8 mouse cellular contexts compared by ENCODE assay signal in genomic region chr10:56432390-56432709, GRCm38 (mm10). TPM values are rescaled to one million over a fixed set of nuclear protein-coding genes. Genes with fewer than 3 reads are reported as not detected.
DNase-seq lines count a peak whose midpoint lies in the region; ATAC-seq and TF ChIP-seq lines count a peak whose summit lies in the region.
"Had no signal": no experiment of that assay in that cellular context is flagged by ENCODE, and none has a peak within 500 bp of the region (broad histone marks: within the 10 kb centered on the region; RNA-seq: fewer than 3 reads in every experiment).

No protein-coding gene starts in this region.

- H3K4me3 ChIP-seq in hindbrain, embryonic 13.5 days = no peak overlapping the region
- H3K4me3 ChIP-seq in hindbrain, embryonic 11.5 days (ENCODE audit: low read depth, low read length) = no peak overlapping the region
- peak overlapping the region; percentile 62 for H3K4me3 ChIP-seq in E14TG2a.4 (replicated peaks; ENCODE audit: low read length)
- H3K4me3 ChIP-seq in embryonic facial prominence, embryonic 10.5 days = peak overlapping the region; percentile 52
- no peak overlapping the region for H3K4me3 ChIP-seq in limb, embryonic 13.5 days
- H3K4me3 ChIP-seq: liver, embryonic 15.5 days had no signal

- ATAC-seq in hindbrain, embryonic 13.5 days (ENCODE audit: low FRiP score) = no peak
- no peak for ATAC-seq in hindbrain, embryonic 11.5 days (ENCODE audit: low FRiP score)
- no peak for ATAC-seq in limb, embryonic 13.5 days (ENCODE audit: low FRiP score, low read depth)

- H3K36me3 ChIP-seq in hindbrain, embryonic 13.5 days = no peaks in the 10 kb centered on the region
- no peaks in the 10 kb centered on the region for H3K36me3 ChIP-seq in hindbrain, embryonic 11.5 days (ENCODE audit: control insufficient read depth, insufficient read depth, low read length)
- H3K36me3 ChIP-seq in E14TG2a.4 (ENCODE audit: insufficient read depth, low read length) = no peaks in the 10 kb centered on the region
- H3K36me3 ChIP-seq in embryonic facial prominence, embryonic 10.5 days (replicated peaks) = no peaks in the 10 kb centered on the region
- no peaks in the 10 kb centered on the region for H3K36me3 ChIP-seq in limb, embryonic 13.5 days
- H3K36me3 ChIP-seq: liver, embryonic 15.5 days had no signal

- peak overlapping the region; percentile 56 for H3K4me2 ChIP-seq in hindbrain, embryonic 13.5 days
- no peak overlapping the region for H3K4me2 ChIP-seq in hindbrain, embryonic 11.5 days (replicated peaks; ENCODE audit: low read depth, low read length)
- peak overlapping the region; percentile 69 for H3K4me2 ChIP-seq in limb, embryonic 13.5 days (replicated peaks)

- no peak for DNase-seq in hindbrain, embryonic 11.5 days (ENCODE audit: low spot score)
- no peak for DNase-seq in embryonic facial prominence, embryonic 10.5 days (ENCODE audit: low spot score)
- no peak for DNase-seq in thymus, postnatal 14 days
- DNase-seq in thymus, postnatal 4 days = no peak

- H3K27ac ChIP-seq in hindbrain, embryonic 13.5 days = no peak overlapping the region
- H3K27ac ChIP-seq in hindbrain, embryonic 11.5 days (ENCODE audit: low read depth, low read length) = no peak overlapping the region
- peak overlapping the region; percentile 90 for H3K27ac ChIP-seq in embryonic facial prominence, embryonic 10.5 days (replicated peaks)
- peak overlapping the region; percentile 90 for H3K27ac ChIP-seq in limb, embryonic 13.5 days
- H3K27ac ChIP-seq: liver, embryonic 15.5 days had no signal

- WGBS in hindbrain, embryonic 13.5 days = 78% methylated on average over 6 of the region's 6 CpGs
- WGBS in hindbrain, embryonic 11.5 days = 79% methylated on average over 6 of the region's 6 CpGs
- WGBS in embryonic facial prominence, embryonic 10.5 days = 66% methylated on average over 6 of the region's 6 CpGs
- 54% methylated on average over 6 of the region's 6 CpGs for WGBS in limb, embryonic 13.5 days

- H3K27me3 ChIP-seq in hindbrain, embryonic 13.5 days = no peaks in the 10 kb centered on the region
- H3K27me3 ChIP-seq in hindbrain, embryonic 11.5 days (ENCODE audit: control insufficient read depth, insufficient read depth, low read length) = no peaks in the 10 kb centered on the region
- H3K27me3 ChIP-seq in E14TG2a.4 (ENCODE audit: insufficient read depth, low read length) = 0 out of 2 replicates have a peak, but pooled peaks cover 3% of the 10 kb centered on the region
- no peaks in the 10 kb centered on the region for H3K27me3 ChIP-seq in embryonic facial prominence, embryonic 10.5 days (replicated peaks; ENCODE audit: low read depth, poor library complexity, severe bottlenecking)
- H3K27me3 ChIP-seq in limb, embryonic 13.5 days = no peaks in the 10 kb centered on the region
- H3K27me3 ChIP-seq: liver, embryonic 15.5 days had no signal

- H3K9ac ChIP-seq in hindbrain, embryonic 13.5 days = 0 out of 2 replicates have a peak overlapping the region, but pooled peaks have one; percentile 68
- H3K9ac ChIP-seq in hindbrain, embryonic 11.5 days (ENCODE audit: low read depth, low read length) = no peak overlapping the region
- H3K9ac ChIP-seq in limb, embryonic 13.5 days = no peak overlapping the region
- H3K9ac ChIP-seq: liver, embryonic 15.5 days had no signal

- H3K4me1 ChIP-seq in hindbrain, embryonic 13.5 days (replicated peaks) = peaks cover 3% of the 10 kb centered on the region; the same call in 1 of the 2 replicates
- no peaks in the 10 kb centered on the region for H3K4me1 ChIP-seq in hindbrain, embryonic 11.5 days (replicated peaks; ENCODE audit: control insufficient read depth, insufficient read depth, low read length)
- H3K4me1 ChIP-seq in E14TG2a.4 (replicated peaks; ENCODE audit: low read depth, low read length) = peaks cover 55% of the 10 kb centered on the region
- peaks cover 29% of the 10 kb centered on the region for H3K4me1 ChIP-seq in embryonic facial prominence, embryonic 10.5 days
- peaks cover 16% of the 10 kb centered on the region for H3K4me1 ChIP-seq in limb, embryonic 13.5 days
- H3K4me1 ChIP-seq: liver, embryonic 15.5 days had no signal

- no peaks in the 10 kb centered on the region for H3K9me3 ChIP-seq in hindbrain, embryonic 13.5 days
- H3K9me3 ChIP-seq in hindbrain, embryonic 11.5 days (ENCODE audit: control insufficient read depth, low read length) = no peaks in the 10 kb centered on the region
- H3K9me3 ChIP-seq in E14TG2a.4 (ENCODE audit: low read length) = no peaks in the 10 kb centered on the region
- H3K9me3 ChIP-seq in embryonic facial prominence, embryonic 10.5 days = no peaks in the 10 kb centered on the region
- no peaks in the 10 kb centered on the region; the same call in 1 of the 2 replicates for H3K9me3 ChIP-seq in limb, embryonic 13.5 days
- H3K9me3 ChIP-seq: liver, embryonic 15.5 days had no signal

- TF ChIP-seq CTCF in E14TG2a.4 (conservative IDR thresholded peaks at IDR 0.05; ENCODE audit: low read length) = no peak

RNA-seq across cellular contexts. Expression of gene Gja1, which starts 55.2 kb away (rescaled TPM):
- polyA plus RNA-seq in hindbrain, embryonic 13.5 days (2015; fragmentation: Nextera tagmentation; extraction: Ambion mirVana) = 96.3 and 111 TPM in 2 replicates
- 160 and 163 TPM in 2 replicates for polyA plus RNA-seq in hindbrain, embryonic 11.5 days (2014; fragmentation: Nextera tagmentation; extraction: Ambion mirVana)
- 253 and 259 TPM in 2 replicates for polyA plus RNA-seq in embryonic facial prominence, embryonic 10.5 days (2016; fragmentation: Nextera tagmentation; extraction: Ambion mirVana)
- 226 and 241 TPM in 2 replicates for polyA plus RNA-seq in limb, embryonic 13.5 days (2015; fragmentation: Nextera tagmentation; extraction: Ambion mirVana)

Comparison
In these comparisons a context has a peak if more than half of its experiments do, and no peak if none do; other contexts are left out.
1. H3K27ac ChIP-seq: peak in embryonic facial prominence, embryonic 10.5 days (single experiment) and limb, embryonic 13.5 days (single experiment); none in hindbrain, embryonic 13.5 days (single experiment) and hindbrain, embryonic 11.5 days (single experiment).
2. H3K4me3 ChIP-seq: peak in E14TG2a.4 (single experiment) and embryonic facial prominence, embryonic 10.5 days (single experiment); none in hindbrain, embryonic 13.5 days (single experiment), hindbrain, embryonic 11.5 days (single experiment) and limb, embryonic 13.5 days (single experiment).